Mouse (Mus musculus) bone marrow macrophage, adult 2 months (primary cell): ENCODE data around the gene Aldh5a1. TPM values are rescaled to one million over a fixed set of nuclear protein-coding genes. Genes with fewer than 3 reads are reported as not detected.

Experiments
- H3K27ac ChIP-seq: 2 replicates; pipeline ENCODE4 v1.5.1; 2012; ENCODE audit warnings: low read depth, low read length; ENCODE audit not compliant: insufficient read depth
- H3K4me1 ChIP-seq: 2 replicates; pipeline ENCODE4 v1.6.1; 2012; ENCODE audit warnings: low read length; ENCODE audit not compliant: control insufficient read depth, insufficient read depth
- H3K4me3 ChIP-seq: 2 replicates; pipeline ENCODE4 v1.5.1; 2012; ENCODE audit warnings: mild to moderate bottlenecking, low read length, moderate library complexity; ENCODE audit not compliant: insufficient read depth
- CTCF ChIP-seq: IDR thresholded peaks from 2 replicates; pipeline ENCODE4 v1.5.1; 2012; ENCODE audit warnings: low read depth, mild to moderate bottlenecking, low read length, moderate library complexity
- POLR2A ChIP-seq: IDR thresholded peaks from 2 replicates; pipeline ENCODE4 v1.6.1; 2012; ENCODE audit warnings: mild to moderate bottlenecking, low read depth, low read length, borderline replicate concordance
- polyA plus RNA-seq: library from polyadenylated mRNA; stranded (reverse); fragments of >200 nt; gene quantifications from 2 replicates; pipeline ENCODE4 v1.2.4, GENCODE M21; 2012; ENCODE audit not compliant: missing spikeins, insufficient read depth, insufficient read length

Aldh5a1 gene
- polyA plus RNA-seq, 1 experiment: 0.32 TPM

- H3K27ac ChIP-seq: no peak overlapping the region
- no peaks in the 10 kb centered on the region for H3K4me1 ChIP-seq
- H3K4me3 ChIP-seq: no peak overlapping the region
- TF ChIP-seq POLR2A: no peak
Measured at GRCm38 (mm10) chr13:24909112-24909511, 28.3 kb downstream of the Aldh5a1 start.

DNA sequence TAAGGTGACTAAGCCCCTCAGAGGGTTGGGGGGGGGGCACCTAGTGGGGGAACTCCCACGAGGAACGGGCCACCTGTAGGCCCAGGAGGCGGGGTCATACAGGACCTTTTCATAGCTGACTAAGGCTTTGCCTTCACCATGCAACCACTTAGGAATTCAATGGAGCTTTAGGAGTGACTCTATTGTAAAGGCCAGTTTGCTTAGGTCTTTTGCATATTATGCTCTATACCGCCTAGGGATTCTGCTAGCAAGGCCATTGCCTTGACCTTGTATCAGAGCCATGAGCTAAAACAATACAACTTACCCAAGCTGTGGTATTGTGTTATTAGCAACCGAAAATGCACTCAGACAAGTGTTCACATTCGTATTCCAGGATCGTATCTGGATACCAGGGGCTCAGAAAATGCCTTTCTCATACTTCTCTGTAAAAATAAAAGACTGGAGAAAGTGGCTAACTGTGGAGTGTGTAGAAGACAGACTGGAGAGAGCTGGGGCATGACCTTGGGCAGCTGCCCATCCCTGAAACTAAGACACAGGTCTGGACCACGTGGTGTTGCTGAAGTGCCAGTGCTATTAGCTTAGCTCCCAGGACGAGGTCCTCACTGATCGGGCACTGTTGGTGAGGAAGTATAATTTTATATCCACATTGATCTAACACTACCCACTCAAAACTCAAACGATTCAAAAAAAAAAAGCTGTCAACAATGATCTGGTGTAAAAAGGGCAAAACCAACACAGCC is 30.5 kb downstream of the Aldh5a1 start:
- TF ChIP-seq CTCF (no peak), POLR2A (no peak)
- Histone ChIP-seq H3K4me1 (no peaks in the 10 kb centered on the region), H3K27ac (no peak overlapping the region), H3K4me3 (no peak overlapping the region)

DNA sequence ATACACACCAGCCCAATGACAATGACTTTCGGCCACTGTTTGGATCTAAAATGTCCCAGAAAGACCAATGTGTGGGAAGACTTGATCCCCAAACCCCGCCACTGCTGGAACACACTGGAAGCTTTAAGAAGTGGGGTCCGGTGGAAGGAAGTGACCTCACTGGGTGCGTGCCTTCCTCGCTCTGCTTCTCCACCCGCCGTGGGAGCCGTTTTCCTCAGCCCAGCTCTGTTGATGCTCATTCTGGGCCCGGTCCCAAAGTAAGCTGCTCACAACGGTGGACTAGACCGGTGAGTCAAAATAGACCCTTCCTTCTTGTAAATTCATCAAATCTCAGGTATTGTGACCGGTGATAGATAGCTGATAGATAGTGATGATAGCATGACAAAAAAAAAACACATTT is 32.0 kb downstream of the Aldh5a1 start:
- H3K4me1 ChIP-seq: no peaks in the 10 kb centered on the region
- TF ChIP-seq POLR2A (no peak), CTCF (no peak)
- no peak overlapping the region for H3K27ac ChIP-seq
- no peak overlapping the region for H3K4me3 ChIP-seq

DNA sequence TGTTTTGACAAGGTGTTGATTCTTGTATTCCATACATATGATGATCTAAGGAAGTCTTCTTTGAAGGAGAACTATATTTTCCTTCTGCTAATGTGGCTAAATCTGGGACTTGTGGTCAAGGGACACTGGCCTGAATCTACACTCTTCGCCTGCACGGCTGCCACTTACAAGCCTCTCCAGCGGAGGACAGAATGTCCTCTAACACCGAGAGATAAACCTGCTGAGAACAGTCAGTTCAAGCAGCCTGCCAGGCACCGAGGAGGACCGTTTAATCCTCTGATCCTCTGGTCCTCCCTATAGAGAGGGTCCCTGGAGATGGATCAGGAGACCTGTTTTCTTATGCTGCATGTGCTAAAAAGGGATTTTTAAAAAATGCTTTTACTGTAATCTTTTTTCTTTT is 34.0 kb downstream of the Aldh5a1 start:
- Histone ChIP-seq H3K27ac (no peak overlapping the region), H3K4me1 (no peaks in the 10 kb centered on the region), H3K4me3 (no peak overlapping the region)
- TF ChIP-seq POLR2A: no peak
- no peak for TF ChIP-seq CTCF

- no peak overlapping the region for H3K27ac ChIP-seq
- TF ChIP-seq POLR2A (no peak), CTCF (no peak)
- no peaks in the 10 kb centered on the region for H3K4me1 ChIP-seq
- no peak overlapping the region for H3K4me3 ChIP-seq
Measured at GRCm38 (mm10) chr13:24901916-24902315, 35.5 kb downstream of the Aldh5a1 start.

DNA sequence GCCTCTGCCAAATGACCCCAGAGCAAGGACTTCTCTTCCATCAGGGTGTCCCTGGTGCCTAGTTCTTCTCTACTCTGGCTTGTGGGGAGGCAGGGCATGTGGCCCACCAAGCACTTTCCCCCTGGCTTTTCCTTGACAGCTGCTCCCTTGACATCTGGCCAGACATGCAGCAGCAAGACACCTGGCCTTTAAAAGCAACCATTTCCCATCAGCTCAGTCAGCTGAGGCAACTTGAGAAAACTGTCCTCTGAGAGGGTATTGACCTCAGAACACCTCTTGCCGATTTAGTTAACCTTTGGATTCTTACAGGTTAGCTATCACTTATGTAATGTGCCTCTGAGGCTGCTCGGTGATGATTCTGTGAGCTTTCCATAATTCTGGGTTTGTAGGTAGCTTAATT is 43.6 kb downstream of the Aldh5a1 start:
- no peak overlapping the region for H3K27ac ChIP-seq
- H3K4me1 ChIP-seq: no peaks in the 10 kb centered on the region
- H3K4me3 ChIP-seq: no peak overlapping the region
- TF ChIP-seq CTCF: no peak
- TF ChIP-seq POLR2A: no peak

DNA sequence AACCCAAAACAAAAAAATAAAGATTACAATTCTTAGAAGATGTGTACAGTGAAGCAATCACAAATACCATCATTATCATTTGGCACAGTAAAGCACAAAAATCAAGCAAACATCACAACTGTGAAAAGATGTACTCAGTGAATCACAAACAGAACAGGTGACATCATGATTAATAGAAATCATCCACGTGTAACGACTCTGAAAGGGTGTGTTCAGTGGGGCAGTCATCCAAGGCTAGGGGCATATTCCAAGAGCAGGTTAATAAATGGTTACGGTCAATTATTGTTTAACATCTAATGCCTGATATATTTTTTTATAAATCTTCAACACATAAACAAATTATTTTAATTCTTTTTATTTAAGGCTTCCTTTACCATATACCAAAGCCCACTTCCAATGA is 44.9 kb downstream of the Aldh5a1 start:
- no peak for TF ChIP-seq POLR2A
- TF ChIP-seq CTCF: no peak
- H3K27ac ChIP-seq: no peak overlapping the region
- H3K4me3 ChIP-seq: no peak overlapping the region
- no peaks in the 10 kb centered on the region for H3K4me1 ChIP-seq

DNA sequence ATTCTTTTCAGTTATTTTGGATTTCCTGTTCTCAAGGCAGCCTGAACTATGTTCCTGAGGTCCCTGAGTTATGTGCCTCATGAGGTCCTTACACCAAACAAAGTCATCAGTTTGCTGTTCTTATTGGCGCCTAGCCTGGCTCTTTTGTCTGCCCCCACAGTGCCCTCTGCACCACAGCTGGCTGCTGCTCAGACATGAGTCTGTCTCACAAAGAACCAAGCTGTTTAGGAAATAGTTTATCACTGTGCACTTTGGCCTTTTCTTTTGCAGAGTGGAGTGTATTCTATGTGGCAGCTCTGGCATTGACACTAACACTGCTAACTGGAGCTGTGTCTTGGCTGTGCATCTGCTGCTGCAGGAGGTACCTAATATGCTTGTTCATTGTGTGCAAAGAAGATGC is 47.9 kb downstream of the Aldh5a1 start:
- TF ChIP-seq POLR2A: no peak
- no peak for TF ChIP-seq CTCF

DNA sequence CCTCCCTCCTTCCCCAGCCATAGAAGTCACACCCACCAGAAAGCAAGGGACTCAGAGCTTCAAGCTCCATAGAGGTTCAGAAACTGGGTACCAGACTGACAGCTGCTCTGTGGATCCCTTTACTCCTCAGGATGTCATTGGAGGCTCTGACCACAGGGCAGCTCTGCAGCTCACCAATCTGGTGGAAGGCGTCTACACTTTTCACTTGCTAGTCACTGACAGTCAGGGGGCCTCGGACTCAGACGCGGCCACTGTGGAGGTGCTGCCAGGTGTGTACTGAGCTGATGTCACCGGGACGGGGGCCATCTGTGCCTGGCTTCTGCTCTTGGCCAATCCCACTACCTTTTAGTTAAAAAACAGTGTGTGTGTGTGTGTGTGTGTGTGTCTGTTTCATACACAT is 55.0 kb downstream of the Aldh5a1 start:
- Histone ChIP-seq H3K4me3 (no peak overlapping the region), H3K4me1 (no peaks in the 10 kb centered on the region), H3K27ac (no peak overlapping the region)
- TF ChIP-seq POLR2A (no peak), CTCF (no peak)

More for the DNA sequence above, 47.9 kb downstream of the Aldh5a1 start:
- Histone ChIP-seq H3K27ac (no peak overlapping the region), H3K4me3 (no peak overlapping the region), H3K4me1 (no peaks in the 10 kb centered on the region)

DNA sequence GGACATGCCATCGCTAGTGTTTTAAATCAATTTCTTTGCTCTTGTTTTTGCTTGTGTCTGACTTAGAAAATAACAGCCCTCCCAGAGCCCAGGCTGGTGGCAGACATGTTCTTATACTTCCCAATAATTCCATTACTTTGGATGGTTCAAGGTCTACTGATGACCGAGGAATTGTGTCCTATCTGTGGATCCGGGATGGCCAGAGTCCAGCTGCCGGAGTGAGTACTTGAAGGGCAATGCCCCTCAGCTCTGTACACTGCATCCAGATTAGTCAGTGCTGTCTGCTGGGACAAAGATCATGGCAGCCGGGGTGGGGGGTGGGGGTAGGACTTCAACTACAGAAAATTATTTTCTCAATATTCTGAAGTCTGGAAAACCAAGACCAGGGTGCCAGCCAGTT is 56.8 kb downstream of the Aldh5a1 start:
- H3K4me3 ChIP-seq: no peak overlapping the region
- H3K4me1 ChIP-seq: no peaks in the 10 kb centered on the region
- TF ChIP-seq POLR2A: no peak
- TF ChIP-seq CTCF: no peak
- no peak overlapping the region for H3K27ac ChIP-seq
